Mouse (Mus musculus): ENCODE results near the gene Zfp839.
A peak's percentile ranks its signal among the peaks of the same experiment; 100 is the strongest.

Zfp839 gene

GRCm38 (mm10) chr12:110875351-110875750, 25.3 kb downstream of the Zfp839 start:
- DNase-seq (ENCODE audit: low spot score) = no peak

DNA sequence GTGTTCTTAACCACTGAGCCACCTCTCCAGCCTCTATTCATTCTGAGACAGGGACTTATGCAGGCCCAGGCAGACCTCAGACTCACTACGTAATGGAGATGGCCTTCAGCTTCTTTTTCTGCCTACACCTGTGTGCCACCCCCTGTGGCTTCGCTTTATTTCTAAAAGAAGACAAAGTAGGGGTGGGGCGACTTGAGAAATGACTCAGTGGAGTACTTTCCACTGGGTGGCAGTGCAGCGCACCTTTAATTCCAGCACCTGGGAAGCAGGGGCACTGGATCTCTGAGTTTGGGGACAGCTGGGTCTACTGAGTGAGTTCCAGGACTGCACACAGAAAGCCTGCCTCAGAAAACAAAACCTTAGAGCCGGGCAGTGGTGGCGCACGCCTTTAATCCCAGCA, 32.2 kb downstream of the Zfp839 start:
- DNase-seq (ENCODE audit: low spot score) = no peak

DNA sequence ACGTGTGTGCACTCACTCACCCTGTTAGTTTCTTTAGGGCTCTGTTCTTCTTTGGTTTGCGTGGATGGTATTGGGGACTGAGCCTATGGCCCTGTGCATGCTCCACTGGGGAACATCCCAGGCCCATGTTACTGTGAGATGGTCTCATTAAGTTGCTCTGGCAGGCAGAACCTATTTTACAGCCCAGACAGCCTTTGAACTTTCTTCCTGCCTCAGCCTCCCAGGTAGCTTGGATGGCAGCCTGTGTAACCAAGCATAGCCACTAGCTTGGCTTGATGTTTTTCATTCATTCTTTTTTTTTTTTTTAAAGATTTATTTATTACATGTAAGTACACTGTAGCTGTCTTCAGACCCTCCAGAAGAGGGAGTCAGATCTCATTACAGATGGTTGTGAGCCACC, 35.2 kb downstream of the Zfp839 start:
- DNase-seq (ENCODE audit: low spot score) = no peak

GRCm38 (mm10) chr12:110888106-110888505, 38.1 kb downstream of the Zfp839 start:
- DNase-seq (ENCODE audit: low spot score) = no peak

GRCm38 (mm10) chr12:110888606-110889005, 38.6 kb downstream of the Zfp839 start:
- peak; percentile 35 for DNase-seq (ENCODE audit: low spot score)

- DNase-seq (ENCODE audit: low spot score) = peak; percentile 99
Measured at GRCm38 (mm10) chr12:110889036-110890020, 39.3 kb downstream of the Zfp839 start, which contains the start of the genes Cinp and Tecpr2. Cinp (minus strand) TSS chr12:110889145. Tecpr2 (plus strand) TSS chr12:110889264.

DNA sequence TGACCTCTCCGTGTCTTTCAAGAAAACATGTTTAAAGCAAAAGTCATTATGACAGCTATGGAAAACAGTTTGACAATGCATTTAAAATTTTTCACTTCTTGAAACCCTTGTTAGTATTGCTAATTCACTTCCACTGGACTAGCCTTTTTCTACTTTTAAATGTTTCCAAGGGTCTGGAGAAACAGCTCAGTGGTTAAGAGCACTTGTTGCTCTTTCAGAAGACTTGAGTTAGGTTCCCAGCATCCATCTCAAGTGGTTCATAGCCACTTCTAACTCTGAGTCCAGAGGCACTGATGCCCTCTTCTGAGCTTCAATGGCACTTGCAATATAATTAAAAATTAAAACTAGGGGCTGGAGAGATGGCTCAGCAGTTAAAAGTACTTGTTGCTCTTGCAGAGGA, 41.8 kb downstream of the Zfp839 start:
- no peak for DNase-seq (ENCODE audit: low spot score)

- no peak for DNase-seq (ENCODE audit: low spot score)
Measured at GRCm38 (mm10) chr12:110902106-110902505, 52.1 kb downstream of the Zfp839 start.

DNA sequence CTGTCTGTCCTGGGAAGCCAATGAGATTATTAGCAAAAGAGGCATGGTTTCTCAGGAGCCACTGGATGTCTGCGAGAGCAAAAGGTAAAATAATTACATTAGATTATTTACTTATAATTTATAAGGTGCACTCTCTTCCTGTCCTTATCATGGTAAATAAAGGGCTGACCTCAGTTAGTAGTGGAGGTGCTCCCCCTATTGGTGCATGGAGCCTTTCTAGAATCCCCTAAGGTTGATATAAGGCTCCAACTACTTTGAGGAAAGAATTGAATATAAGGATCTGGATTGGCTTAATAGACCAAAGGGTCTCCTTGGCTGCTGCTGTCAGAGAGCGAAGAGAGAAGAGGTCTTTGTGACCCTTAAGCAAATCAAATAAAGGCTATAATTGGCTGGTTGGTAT, 53.5 kb downstream of the Zfp839 start:
- DNase-seq (ENCODE audit: low spot score) = peak; percentile 20

GRCm38 (mm10) chr12:110907845-110908244, 57.8 kb downstream of the Zfp839 start:
- DNase-seq (ENCODE audit: low spot score) = no peak

DNA sequence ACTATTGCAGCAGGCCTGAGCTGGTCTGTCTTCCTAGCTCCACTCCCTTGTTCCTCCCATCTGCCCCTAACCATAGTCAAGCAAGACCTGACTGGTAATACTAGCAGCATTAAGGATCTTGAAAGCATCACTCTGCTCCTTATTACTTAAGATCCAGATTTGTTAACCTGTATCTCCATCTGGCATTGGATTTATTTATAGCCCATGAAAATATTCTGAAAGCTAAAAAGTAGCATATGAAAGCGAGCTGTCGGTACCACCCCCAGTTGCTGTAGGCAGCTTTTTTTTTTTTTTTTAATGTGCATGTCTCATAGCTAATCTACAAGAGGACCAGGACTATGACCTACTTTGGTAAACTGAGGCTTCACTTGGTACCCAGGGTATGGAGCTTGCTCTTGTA, 59.9 kb downstream of the Zfp839 start:
- no peak for DNase-seq (ENCODE audit: low spot score)

DNA sequence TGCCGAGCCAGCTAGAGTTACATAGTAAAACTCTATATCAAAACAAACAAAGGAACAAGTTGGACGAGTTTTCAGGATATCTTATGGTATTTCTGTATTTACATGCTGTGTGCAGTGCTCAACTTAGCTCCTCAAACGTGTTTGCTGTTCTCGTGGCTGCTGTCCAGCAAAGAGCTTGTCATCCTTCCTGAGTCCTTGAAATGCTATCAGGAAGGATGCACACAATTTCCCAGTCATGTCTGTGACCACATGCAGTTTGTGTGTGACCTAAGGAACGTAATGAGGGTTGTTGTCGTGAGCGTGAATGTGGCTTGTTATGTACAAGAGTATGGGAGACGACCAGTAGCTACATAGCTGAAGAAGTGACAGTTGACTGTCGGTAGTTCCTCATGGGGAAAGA, 65.7 kb downstream of the Zfp839 start:
- DNase-seq (ENCODE audit: low spot score) = no peak
